Mouse (Mus musculus) neural tube, embryonic 15.5 days (tissue): Measurements from ENCODE around the gene Gtdc1. TPM values are rescaled to one million over a fixed set of nuclear protein-coding genes. Genes with fewer than 3 reads are reported as not detected.

Source experiments
- polyA plus RNA-seq: library from polyadenylated mRNA; unstranded; fragments of >200 nt; fragmentation: Nextera tagmentation; extraction: Ambion mirVana; gene quantifications from 2 replicates; pipeline ENCODE4 v1.2.1, GENCODE M21; 2015

Gene Gtdc1
- polyA plus RNA-seq, 1 experiment from 2014 or later = 19.7 TPM

Other genes with a start within 250 kb of the Gtdc1 start
- 40.5 and 41.1 TPM in 2 replicates for gene Zeb2, start 189.7 kb upstream of the Gtdc1 start, polyA plus RNA-seq